Mouse (Mus musculus) testis, postnatal 14 days (tissue): ENCODE results near the gene Iapp.
"Not testable (repeated sequence)": the region's sequence is repeated elsewhere in the genome, so short reads cannot be mapped to it uniquely, and the experiment has no call there.

ENCODE experiments used
- DNase-seq: peaks from one replicate; pipeline ENCODE4 v3.0.0; 2021; ENCODE audit warnings: low spot score

Iapp gene

DNA sequence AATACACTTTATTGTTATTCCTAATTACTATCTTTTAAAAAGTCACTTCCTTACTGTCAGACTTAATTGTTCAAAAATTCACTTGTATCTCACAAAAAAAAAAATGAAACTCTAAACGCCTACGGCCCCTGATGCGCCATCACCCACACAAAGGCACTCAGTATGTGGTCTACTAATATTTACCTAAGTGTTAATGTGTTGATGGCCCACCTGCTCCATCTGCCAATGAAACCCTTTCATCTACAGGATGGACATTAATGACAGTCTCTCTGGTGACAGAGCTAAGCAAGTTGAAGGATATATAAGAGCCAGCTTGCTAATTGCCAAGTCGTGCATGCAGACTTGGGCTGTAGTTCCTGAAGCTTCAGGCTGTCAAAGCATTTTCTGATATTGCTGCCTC, at the start of gene Iapp:
Iapp (plus strand) TSS at position 326 of the 400 bp plus-strand sequence.
- no peak for DNase-seq

DNA sequence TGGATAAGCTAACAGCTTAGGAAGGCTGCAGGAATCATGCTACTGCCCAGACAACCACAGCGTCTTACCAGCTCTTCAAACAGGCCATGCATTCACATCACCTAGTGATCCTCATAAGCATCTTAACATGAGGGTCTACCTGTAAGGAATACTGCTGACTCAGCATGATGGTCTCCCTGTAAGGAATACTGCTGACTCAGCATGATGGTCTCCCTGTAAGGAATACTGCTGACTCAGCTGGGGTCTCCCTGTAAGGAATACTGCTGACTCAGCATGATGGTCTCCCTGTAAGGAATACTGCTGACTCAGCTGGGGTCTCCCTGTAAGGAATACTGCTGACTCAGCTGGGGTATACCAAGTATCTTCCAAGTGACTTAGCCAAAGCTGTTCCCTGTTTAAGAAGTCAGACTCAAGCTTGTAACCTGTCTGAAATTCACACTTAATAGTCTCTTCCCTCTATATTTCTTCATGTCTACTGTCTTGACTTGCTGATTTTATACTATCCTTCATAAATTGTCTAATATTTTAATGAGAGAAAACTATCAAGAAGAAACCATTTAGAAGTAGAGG, 47.4 kb upstream of the Iapp start:
- not testable (repeated sequence) for DNase-seq

DNA sequence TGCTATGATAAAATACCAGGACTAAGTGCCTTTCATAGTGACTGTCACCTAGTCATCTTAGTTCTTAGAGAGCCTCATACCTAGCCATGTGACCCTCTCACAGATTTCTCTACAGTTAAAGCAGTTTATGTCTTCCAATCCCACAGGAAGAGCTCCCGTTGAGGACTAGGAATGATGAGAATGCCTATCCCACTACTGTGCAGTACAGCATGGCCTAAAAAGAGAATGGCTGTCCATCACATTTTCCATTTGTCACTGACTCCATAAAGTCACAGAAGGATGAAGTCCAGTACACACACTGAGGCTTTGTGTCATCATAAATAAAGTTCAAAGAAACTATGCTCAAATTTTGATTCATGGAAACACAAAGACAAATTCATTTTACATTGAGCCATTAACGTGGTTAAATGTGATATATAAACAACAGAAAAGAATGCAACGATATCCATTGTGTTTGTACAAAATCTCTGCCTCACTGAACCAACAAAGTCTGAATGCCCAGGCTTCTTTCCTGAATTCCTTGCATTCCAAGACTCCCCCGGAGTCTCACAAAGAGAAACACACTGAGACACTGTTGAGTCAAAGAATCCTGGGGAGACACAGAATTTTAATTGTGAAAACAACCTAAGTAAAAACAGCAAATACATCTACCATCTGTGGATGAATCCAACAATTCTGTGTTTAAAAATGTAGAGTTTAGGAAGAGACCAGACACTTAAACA, 22.3 kb upstream of the Iapp start:
- no peak for DNase-seq

DNA sequence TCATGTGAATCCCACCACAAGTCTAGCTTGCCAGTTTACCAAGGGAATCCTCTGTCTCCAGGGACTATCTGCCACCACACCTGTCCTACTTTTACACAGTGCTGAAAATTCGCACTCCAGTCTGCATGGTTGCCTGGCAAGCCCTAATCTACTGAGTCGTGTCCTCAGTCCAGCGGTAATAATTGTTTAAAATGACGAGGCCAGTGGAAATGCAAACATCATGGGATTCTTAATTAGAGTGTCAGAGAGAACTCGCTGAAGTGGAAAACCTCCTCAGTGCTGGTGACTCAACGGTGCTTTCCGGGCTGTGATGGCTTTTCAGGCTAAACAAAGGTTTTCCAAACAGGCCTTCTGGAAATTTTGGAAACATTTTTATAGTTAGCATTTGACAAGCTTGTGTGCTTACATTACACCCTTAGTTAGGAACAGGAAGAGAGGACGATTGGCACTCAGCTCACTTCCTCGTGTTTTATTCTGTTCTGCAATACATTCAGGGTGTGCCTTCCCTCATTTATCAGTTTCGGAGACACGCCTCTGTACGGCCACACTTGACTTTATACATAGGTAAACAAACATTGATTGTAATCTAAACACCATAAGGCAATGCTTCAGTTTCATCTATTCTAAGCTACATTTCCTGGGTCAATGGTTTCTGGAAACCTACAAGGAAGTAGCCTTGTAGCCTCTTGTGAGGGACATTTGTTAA, 8.7 kb upstream of the Iapp start:
- DNase-seq, result no peak

DNA sequence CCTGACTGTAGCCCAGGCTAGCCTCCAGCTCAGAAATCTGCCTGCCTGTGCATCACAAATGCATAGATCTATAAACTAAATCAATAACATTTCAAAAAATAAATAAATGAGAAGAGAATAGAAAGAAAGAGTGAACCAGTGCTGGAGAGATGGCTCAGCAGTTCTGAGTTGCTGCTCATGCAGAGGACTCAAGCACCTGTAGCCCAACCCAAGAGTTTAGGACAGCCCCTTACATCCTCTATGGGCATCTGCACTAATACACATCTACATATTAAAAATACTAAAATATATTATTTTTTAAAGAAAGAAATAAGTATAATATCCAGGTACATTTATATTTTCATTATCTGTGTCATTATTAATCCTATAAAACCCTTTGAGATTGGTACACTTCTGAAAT, 6.9 kb downstream of the Iapp start:
- no peak for DNase-seq

DNA sequence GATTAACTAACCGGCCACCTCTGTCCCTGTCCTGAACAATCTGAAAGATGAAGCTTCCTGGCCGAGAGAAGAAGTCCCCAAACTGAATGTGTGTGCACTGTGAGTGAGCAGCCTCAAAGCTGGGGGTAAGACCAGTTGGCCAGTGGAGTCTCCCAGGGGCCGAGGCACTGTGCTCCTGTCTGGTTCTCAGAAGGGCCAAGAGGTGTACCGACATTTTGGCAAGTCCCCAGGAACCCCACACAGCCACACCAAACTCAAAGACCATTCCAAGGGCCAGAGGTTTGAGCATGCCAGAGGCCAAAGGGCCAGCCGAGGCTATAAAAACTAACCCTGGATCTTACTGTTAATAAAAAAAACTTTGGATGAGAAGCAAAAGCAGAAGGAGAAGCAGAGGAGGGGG, 16.1 kb downstream of the Iapp start:
- DNase-seq, result no peak

DNA sequence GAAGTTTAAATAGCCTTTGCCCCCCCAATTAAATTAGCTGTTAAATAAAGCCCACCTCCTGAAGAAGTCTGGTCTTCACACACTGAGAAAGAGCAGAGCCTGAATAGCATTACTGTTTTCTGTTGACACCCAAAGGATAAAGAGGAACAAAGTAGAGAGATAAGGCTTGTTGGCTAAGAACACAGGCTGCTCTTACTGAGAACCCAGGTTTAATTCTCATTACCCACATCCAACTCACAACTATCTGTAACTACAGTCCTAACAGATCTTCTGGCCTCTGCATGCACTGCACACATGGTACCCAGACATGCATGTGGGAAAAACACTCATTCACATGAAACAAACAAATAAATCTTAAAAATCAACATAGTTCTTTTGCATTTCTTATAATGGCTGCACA, 18.9 kb downstream of the Iapp start:
- DNase-seq, result no peak

DNA sequence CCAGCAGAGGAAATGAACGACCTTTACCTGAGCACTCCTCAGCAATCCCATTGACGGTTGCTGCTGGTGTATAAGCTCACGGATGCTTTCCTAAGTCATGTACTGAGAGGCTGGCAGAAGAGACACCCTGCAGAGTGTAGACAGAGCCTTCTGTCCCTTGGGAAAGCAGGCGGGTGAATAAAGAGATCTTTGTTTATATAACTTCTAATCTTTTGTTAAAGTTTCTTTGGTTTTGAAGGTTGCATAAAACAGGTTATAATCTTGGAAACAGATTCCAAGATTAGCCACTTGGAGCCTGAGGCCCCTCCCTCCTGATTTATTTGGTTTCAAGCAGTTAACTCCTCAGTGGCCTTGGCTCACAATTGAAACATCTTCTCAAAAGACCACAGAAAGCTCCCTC, 24.7 kb downstream of the Iapp start, which contains the start of gene Slco1a5:
Slco1a5 (minus strand) TSS at position 101 of the 400 bp plus-strand sequence.
- no peak for DNase-seq

DNA sequence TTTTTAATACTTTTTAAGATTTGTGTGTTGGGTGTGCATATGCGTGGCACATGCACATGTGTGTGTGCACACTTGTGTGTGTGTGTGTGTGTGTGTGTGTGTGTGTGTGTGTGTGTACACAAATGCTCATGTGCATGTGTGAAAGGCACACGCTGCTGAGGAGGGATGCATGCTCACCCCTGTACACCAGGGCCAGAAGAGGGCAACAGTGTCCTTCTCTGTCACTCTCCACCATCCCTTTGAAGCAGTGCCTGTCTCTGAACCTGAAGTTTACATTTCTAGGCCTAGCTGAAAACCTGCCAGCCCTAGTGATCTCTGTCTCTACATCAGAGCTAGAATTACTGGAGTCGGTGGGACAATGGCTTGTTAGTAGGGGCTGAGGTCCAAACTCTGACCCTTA, 28.4 kb downstream of the Iapp start:
- no peak for DNase-seq

DNA sequence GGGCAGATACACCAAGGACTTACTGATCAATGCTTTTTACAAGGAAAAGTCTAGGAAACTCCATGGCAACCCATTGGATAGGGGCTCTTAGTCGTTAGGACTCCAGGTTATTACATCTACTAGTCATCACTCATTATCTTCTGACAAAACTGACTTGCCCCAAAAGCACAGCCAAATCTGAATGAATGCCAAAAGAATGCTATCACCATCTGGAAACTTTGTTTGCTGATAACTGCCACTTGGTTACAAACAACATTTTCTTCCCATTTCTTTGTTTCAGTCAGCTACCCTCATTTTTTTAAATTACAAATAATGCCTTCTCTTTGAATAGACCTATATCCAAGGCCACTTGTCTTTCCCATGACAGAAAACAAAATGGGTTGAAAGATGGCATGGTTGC, 31.0 kb downstream of the Iapp start:
- no peak for DNase-seq

DNA sequence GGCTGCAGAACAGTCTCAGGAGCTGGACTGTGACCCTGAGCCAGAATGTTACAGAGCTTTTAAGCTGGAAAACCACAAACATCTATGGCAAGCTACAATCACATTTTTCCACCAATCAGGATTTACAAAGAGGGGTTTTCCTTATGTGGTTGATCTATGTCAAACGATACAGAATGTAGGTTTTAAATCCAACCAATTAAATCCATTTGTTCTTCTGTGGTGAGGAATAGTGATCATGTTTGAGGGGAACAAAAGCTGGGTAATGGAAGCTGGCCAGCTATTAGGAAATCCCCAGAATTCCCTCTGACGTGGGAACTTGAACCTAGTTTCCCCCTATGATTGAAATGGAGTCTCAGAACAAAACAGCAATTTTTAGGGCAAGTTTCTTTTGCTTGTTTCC, 40.7 kb downstream of the Iapp start:
- no peak for DNase-seq

DNA sequence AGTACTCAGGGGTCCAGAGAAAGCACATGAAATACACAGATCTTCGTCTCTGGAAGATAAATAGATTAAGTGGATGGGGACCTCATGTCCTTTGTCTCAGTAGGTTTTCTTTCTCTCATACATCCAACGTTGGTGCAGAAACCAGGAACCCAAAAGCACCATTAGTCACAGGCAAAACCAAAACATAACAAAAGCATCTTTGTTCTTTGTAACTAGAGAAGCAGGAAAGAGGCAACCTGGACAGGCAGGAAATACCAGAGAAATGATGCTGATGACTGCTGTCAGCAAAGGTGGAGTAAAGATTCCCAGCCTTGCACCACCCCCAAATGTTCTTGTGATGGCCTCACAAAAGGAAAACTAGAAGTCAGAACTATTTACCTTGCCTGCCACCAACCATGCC, 41.4 kb downstream of the Iapp start:
- DNase-seq, result no peak

DNA sequence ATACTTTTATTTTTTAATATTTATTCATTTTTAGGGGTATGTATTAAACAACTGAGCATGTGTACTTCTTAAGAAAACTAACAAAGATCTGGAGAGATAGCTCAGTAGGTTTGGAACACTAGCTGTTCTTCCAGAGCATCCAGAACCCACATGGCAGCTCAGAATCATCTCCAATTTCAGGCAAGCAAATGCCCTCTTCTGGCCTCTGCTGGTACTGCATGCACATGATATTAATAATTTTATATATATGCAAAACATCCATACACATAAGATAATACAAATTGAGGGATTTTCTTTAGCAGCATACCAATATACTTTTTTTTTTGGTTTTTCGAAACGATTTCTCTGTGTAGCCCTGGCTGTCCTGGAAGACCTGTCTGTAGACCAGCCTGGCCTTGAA, 45.3 kb downstream of the Iapp start:
- no peak for DNase-seq

DNA sequence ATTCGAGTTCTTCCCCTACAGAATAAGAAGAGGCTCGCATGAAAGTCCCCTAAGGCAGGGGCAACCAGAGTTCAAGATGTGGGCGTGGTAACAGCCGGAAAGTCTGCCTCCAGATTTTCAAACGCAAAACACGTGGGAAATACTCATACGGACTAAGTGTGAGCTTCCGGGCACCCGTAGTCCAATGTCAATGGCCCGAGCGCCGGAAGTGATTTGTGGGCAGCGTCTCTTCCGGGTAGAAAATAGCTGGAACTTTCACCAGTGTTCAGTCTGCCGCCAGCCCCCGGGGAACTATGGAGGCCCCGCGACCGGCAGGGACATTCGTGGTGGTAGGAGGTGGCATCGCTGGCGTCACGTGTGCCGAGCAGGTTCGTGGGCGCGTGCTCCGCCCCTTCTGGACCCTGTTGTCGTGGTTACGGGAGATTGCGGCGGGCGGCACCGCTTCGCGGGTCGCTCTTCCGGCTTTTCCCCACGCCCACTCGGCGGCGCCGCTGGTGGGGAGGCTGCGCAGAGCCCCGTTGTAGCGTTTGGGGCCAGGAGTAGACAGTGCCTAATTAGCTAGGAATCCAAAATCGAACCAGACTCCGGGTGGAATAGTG, 47.3 kb downstream of the Iapp start, which contains the start of gene Pyroxd1:
Pyroxd1 (plus strand) TSS at position 215 of the 599 bp plus-strand sequence.
- peak; percentile 88 for DNase-seq

DNA sequence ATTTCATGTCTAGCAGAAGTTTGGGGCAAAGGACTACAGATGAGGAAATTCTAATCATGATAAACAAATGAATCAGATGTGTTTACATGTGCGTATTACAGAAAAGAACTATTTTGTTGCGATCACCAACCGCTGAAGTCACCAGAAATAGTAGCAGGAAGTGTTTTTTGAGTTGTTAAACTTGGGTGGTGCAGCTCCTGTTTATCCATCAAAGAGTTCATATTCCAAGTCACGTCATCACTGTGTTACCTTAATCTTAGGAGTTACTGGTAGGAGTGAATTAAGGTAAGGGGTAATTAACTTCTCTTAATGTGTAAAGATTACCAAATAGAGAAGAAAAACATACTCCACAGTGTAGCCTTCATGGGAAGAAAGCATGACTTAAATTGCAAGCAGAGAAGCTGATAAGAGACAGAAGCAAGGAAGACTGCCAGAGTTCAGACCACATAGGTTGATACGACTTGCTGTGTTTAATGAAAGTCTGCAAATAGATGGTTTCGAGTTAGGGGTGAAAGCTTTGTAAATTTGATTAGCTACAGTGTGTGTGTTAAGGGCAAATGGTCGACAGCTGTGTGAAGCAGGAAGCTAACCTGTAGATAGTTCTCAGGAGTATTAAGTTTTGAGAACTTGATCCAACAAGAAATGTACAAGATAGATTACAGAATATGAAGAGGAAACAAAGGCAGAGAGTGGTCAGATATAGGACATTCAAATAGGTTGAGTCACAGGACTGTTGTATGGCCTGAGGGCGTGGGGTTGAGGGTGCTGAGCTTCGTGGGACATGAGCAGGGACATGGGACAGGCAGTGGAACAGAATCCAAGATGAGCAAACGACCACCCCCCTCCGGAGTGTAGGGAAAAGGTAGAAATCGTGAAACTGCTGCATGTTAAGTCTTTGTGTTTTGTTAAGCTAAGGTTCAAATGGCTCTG, 48.2 kb downstream of the Iapp start:
- no peak for DNase-seq

DNA sequence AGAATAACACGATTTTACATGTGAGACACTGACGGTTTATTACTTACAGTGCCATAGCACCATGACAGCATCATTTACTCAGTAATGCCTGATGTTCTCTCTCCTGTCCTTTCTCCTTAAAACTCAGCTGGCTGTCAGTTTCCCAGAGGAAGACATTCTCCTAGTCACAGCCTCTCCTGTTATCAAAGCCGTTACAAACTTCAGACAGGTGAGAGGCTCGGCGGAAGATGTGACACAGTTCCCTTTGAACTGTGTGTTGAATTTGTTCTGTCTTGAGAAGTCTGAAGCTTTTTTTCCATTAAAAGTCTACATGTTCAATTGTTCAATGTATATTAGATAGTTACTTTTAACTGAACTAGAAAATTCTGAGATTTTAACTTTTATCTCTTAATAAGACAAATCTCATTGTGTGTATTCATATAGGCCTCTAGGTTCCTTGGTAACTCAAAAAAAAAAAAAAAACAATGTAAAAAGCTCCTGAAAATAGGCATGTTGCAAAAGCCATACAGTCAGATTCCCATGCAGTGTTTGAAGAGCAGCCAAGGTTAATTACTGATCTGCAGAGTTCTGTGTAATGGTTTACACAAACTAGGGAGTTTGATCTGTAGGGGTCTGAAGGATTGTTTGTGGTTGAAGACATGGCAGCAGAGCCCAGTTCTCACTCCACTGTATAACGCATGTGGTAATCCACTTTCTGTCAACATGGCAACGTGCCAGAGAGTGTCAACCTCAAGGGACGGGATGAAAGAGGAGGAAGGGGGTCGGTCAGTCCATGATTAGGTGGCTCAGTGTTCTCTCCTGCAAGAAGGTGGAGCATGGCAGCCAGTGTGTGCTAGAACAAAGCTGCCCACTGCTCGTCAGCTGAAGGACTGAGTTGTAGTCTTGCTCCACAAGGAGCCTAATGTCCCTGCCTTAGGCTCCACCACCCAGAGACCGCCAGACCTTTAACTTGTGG, 49.5 kb downstream of the Iapp start:
- no peak for DNase-seq

DNA sequence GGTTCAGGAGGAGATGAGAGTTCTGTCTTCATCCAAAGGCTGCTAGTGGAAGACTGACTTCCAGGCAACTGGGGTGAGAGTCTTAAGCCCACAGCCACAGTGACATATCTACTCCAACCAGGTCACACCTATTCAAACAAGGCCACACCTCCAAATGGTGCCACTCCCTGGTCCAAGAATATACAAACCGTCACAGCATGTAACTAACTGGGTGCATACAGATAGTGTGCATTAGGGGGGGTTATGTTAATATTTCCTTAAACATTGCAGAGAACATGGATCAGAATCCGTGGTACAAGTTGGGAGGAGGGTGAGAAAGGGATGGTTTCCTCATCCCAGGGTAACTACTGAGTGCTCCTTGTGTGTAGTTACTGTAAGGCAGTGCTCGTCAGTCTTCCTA, 53.9 kb downstream of the Iapp start:
- DNase-seq, result not testable (repeated sequence)
